Mouse (Mus musculus) layer of hippocampus, postnatal 14 days (tissue): Measurements from ENCODE around the gene Pabpc4. TPM values are rescaled to one million over a fixed set of nuclear protein-coding genes. Genes with fewer than 3 reads are reported as not detected.
A peak's percentile ranks its signal among the peaks of the same experiment; 100 is the strongest.

Experiments
- DNase-seq, 2 experiments: peaks; one replicate each; pipeline ENCODE4 v3.0.0; 2021 to 2022; ENCODE audit warnings: low spot score in 2 of 2, mixed read lengths in 1 of 2
- long read RNA-seq, 2 experiments: library from polyadenylated mRNA; stranded (forward); transcript quantifications; one replicate each; pipeline ENCODE4 v2.0.0; 2021
- total RNA-seq, 2 experiments: library from RNA; stranded (reverse); gene quantifications; 2 replicates each; pipeline ENCODE4 v1.2.3; 2021

The Pabpc4 gene
- 10 to 100 TPM; 39.4 to 45.7 TPM for total RNA-seq
- long read RNA-seq, experiment 1, partial matches to known transcripts = 2 of 23 reads
- long read RNA-seq, experiment 1, other reads (novel, unspliced or antisense) = 15 of 23 reads
- long read RNA-seq, experiment 2, partial matches to known transcripts = 1 of 22 reads
- long read RNA-seq, experiment 2, other reads (novel, unspliced or antisense) = 14 of 22 reads

DNA sequence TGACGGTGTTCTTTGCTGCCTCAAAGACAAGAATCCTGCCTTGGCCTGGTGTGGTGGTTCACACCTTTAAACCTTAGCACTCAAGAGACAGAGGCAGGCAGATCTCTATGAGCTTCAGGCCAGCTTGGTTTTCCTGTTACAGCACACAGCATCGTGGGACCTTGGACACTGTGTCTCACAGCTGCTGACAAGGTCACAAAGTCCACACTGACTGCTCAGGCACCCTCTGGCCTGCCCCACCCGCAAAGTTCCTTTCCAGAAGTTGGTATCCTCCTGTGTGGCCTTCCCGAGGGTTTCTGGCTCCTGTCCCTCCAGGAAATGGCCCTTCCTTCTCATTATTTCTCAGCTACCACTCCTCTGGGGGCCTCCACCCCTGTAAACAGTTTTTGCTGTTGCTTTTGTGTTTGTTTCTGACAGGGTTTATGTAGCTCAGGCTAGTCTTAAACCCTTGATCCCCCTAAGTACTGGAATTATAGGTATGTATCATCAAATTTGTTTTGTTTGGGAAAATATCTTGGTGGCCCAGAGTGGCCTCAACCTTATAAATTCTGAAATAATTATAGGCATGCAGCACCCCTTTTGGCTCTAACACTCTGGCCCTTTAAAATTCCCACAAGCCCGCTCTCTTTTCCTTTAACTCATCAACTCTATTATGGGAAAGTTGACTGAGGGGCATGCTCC lies at the start of gene Pabpc4:
Pabpc4 (plus strand) TSS at position 631 of the 681 bp plus-strand sequence.
- no peak for DNase-seq

DNA sequence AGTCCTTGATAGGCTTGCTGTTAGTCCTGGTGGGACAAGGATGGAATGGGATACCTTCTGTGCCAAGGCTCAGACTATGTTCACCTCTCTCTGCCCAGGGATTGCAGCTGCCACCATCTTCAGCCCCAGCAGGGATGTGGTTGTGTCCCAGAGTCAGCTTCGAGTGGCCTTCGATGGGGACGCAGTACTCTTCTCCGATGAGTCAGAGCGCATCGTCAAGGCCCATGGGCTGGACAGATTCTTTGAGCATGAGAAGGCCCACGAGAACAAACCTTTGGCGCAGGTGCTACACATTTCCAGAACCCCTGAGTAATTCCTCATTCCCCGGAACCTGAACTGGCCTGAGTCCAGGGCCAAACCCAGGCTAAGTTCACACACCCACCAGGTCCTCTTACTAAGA lies 48.2 kb upstream of the Pabpc4 start:
- DNase-seq = no peak

- DNase-seq = no peak
Measured at GRCm38 (mm10) chr4:123215367-123215766, 46.8 kb upstream of the Pabpc4 start.

GRCm38 (mm10) chr4:123216782-123217181 lies 45.4 kb upstream of the Pabpc4 start:
- DNase-seq = peak in 1 of 2 experiments; percentile 46

- DNase-seq = peak; percentile 72 to 77
Measured at GRCm38 (mm10) chr4:123219720-123220357, 42.3 kb upstream of the Pabpc4 start.

- no peak for DNase-seq
Measured at GRCm38 (mm10) chr4:123220637-123221036, 41.5 kb upstream of the Pabpc4 start.

GRCm38 (mm10) chr4:123223309-123223708 lies 38.8 kb upstream of the Pabpc4 start:
- no peak for DNase-seq

DNA sequence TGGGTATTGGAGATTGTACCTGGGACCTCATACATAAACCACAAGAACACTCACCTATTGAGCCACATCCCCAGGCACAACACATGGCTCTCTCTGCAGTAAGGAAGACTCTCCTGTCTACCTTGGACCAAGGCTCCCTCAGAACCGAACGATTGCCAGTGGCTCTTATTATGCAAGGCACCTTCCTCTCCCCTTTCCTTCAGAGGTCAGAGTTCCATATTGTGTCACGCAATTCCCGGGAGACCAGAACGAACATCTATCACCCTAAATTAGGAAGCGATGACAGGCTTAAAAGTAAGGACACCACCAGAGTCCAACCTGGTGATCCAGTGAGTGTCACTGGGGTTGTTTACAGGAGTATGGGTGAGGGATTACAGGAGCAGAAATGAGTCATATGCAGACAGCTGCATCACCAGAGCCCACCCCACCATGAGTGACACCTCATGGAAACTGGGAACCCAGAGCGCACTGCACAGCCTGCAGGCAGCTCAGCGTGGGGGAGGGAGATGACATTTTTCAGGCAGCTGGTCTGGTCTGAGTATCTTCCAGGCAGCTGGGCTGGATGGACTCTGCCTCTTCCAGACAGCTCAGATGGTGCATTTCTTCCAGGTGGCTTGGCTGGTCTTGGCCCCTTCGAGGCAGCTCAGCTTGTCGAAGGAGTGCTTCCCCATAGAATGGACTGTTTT lies 36.3 kb upstream of the Pabpc4 start:
- DNase-seq = no peak

DNA sequence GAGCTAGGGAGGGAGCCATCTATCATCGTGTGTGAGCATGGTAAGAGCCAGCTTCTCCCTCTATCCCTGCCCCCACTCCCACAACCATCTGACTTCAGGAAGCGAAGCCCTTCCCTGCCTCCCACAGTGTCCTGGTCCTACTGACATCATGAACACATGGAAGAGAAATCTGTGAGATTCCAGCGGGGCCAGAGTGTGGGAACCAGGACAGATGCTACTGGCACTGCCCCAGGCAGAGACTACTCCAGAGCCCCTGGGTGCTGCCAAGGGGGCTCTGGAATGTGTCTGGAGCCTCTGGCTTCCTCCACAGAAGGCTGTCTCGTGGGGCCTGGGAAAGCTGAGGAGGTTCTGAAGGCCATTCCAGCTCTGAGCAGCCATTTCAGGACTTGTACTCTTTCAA lies 34.4 kb upstream of the Pabpc4 start:
- DNase-seq = peak; percentile 44 to 56

DNA sequence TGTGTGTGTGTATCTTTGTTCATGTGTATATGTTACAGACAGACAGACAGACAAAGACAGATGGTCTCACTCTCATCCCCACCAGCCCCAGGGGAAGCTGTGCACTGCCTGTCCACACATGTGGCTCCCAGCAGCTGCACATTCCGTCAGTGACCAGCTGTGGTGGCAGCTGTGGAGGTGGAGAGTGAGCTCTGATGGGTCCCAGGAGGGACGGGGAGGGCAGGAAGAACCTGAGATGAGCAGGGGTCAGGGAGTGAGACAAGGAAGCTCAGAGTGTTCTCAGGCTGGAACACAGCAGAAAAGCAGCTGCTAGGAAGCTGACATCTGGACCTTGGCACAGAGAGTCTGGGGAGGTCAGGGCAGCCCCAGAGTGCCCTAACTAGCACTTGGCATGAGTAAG lies 33.9 kb upstream of the Pabpc4 start:
- no peak for DNase-seq

DNA sequence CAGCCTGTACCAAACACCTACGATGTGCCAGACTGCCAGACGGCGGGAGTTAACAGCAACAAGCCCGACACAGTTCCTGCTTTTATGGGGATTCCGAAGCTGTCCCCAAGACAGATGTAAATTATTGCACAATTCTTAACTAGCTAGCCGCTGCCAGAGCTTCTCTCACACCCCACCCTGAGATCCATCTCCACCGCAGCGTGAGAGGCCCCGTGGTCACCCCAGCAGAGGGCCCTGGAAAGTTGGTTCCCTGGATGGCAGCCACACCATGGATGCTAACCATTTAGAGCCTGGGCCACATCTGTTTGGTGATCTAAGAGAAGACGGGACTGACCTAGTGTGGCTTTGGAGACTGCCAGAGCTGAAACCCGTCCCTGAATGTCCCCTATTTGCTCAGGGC lies 33.0 kb upstream of the Pabpc4 start:
- no peak for DNase-seq

- no peak for DNase-seq
Measured at GRCm38 (mm10) chr4:123232841-123233240, 29.3 kb upstream of the Pabpc4 start.

- no peak for DNase-seq
Measured at GRCm38 (mm10) chr4:123233492-123234084, 28.6 kb upstream of the Pabpc4 start, which contains the start of gene Heyl. TSS of gene Heyl (plus strand) at chr4:123233556.

GRCm38 (mm10) chr4:123235835-123236430 lies 26.2 kb upstream of the Pabpc4 start:
- DNase-seq = no peak

DNA sequence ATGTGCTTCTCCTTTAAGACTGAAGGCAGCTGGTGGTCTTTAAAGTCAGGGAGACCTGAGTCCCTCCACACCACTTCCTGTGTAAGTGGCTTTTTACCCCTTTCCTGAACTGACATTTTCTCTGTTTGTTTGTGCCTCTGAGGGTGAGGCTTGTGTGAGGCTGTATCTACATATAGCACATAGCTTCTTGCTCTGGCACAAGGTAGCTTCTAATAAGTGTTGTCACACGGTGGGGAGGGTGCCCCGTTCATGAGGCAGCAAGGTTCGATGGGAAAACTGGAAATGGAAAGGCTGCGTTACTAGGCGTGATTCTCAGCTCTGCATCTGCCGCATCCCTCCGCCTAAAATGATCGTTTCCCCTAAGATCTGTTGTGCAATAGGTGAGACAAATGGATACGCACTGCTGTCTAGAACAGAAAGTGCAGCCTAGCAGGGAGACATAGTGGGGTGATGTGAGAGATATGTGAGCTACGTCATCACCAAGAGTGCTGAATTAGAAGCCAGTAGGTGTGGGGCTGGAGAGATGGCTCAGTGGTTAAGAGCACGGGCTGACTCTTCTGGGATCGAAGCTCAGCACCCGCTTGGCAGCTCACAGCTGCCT lies 25.6 kb upstream of the Pabpc4 start:
- no peak for DNase-seq

GRCm38 (mm10) chr4:123237386-123238266 lies 24.5 kb upstream of the Pabpc4 start:
- no peak for DNase-seq

GRCm38 (mm10) chr4:123239361-123240203 lies 22.6 kb upstream of the Pabpc4 start:
- DNase-seq = no peak

DNA sequence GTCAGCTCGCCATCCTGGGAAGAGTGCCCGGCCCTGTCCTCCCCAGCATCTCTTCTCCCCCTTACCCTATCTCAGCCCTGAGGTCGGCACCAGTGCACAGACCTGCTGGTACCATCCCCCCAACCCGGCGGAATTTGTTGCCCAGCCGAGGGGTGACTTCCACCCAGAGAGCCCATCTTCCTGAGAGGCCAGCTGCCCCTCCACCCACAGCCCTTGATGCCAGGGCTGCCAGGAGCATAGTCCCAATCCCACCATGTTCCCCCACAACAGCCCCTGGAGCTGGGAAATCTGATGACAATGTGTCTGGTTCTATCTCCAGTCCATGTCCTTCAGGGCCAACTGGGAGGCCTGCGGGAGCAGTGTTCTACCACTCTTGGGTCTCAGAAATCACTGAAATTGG lies 15.9 kb upstream of the Pabpc4 start:
- DNase-seq = no peak

- DNase-seq = no peak
Measured at GRCm38 (mm10) chr4:123246651-123247050, 15.5 kb upstream of the Pabpc4 start.
